Mouse (Mus musculus) spleen, adult 2 months (tissue): ENCODE data around the gene Ppt2.

ENCODE experiments used
- CTCF ChIP-seq: fragments of 200-500 bp; IDR thresholded peaks from 2 replicates; pipeline ENCODE4 v1.5.1; 2011; ENCODE audit warnings: mild to moderate bottlenecking, inconsistent platforms; ENCODE audit not compliant: insufficient read depth, insufficient read length, insufficient replicate concordance; ENCODE audit errors: extremely low read depth
- POLR2A ChIP-seq: fragments of 200-500 bp; IDR thresholded peaks from 2 replicates; pipeline ENCODE4 v1.6.1; 2011; ENCODE audit warnings: low read depth, low read length, inconsistent platforms

DNA sequence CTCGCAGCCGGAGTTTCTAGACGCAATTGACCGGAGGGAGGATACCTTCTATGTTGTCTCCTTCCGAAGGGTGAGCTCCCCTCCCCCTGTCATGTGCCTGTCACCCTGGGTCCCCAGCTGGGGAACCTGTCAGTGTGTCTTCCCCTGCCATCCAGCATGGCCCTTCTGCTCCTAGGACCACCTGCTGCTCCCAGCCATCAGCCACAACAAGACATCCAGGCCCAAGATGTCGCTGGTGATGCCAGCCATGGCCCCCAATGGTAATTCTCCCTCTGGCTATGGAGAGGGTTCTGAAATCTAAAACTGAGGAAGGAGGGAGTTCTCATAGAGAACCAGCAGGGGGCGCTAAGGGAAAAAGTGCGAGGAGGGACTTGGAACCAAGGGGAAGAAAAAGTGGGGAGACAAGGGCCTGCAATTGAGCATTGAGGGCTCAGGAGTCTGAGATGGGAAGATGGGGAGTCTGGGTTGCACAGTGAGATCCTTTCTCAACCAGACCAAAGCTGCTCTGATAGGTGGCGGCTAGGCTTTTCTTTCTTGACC, 25.5 kb upstream of the Ppt2 start:
- TF ChIP-seq CTCF = peak; percentile 49; the same call in 1 of the 2 replicates
- TF ChIP-seq POLR2A = no peak
